ENCODE assay signal across 21 mouse cellular contexts in the genomic region with DNA sequence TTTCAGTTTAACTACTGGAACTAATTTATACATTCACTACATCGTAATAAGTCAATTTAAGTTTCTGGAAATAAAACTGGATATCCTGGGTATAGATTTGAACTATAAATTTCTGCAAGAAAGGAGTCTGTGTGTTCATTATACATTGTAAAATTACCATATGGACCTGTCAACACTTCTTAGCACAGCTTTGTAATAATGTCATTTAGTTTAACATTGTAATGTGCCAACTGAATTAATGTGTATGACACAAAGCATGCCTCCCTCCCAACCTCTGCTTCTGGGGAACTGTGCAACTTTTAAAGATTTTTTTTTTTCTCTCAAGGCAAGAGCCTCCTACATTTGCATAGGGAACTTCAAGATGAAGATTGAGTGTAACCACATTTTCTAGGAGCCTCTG.
DNase-seq lines count a peak whose midpoint lies in the region; ATAC-seq and TF ChIP-seq lines count a peak whose summit lies in the region.
"Had no signal": no experiment of that assay in that cellular context is flagged by ENCODE, and none has a peak within 500 bp of the region (broad histone marks: within the 10 kb centered on the region; RNA-seq: fewer than 3 reads in every experiment).

No protein-coding gene starts in this region.

- H3K4me1 ChIP-seq in forebrain, embryonic 15.5 days: peaks cover 17% of the 10 kb centered on the region
- H3K4me1 ChIP-seq in forebrain, postnatal 0 days (ENCODE audit: insufficient read depth): no peaks in the 10 kb centered on the region
- H3K4me1 ChIP-seq in neural tube, embryonic 12.5 days: no peaks in the 10 kb centered on the region
- peaks cover 4% of the 10 kb centered on the region; the same call in 1 of the 2 replicates for H3K4me1 ChIP-seq in midbrain, embryonic 14.5 days (ENCODE audit: control insufficient read depth, insufficient read depth, low read length)
- H3K4me1 ChIP-seq: embryonic facial prominence, embryonic 10.5 days; hindbrain, embryonic 15.5 days had no signal

- peak; percentile 92 for ATAC-seq in forebrain, embryonic 15.5 days (replicated peaks)
- no peak for ATAC-seq in forebrain, postnatal 0 days
- peak; percentile 29; the same call in 1 of the 2 replicates for ATAC-seq in neural tube, embryonic 12.5 days (ENCODE audit: low FRiP score, low read depth)
- no peak; the same call in 1 of the 2 replicates for ATAC-seq in midbrain, embryonic 14.5 days (ENCODE audit: low FRiP score, low TSS enrichment)
- ATAC-seq: inflammation-experienced regulatory T-cells, adult 6 months; intestine, postnatal 0 days had no signal

- H3K27ac ChIP-seq in forebrain, embryonic 15.5 days (replicated peaks): no peak overlapping the region
- no peak overlapping the region for H3K27ac ChIP-seq in forebrain, postnatal 0 days (ENCODE audit: low read depth, low read length)
- no peak overlapping the region for H3K27ac ChIP-seq in neural tube, embryonic 12.5 days
- H3K27ac ChIP-seq in midbrain, embryonic 14.5 days (replicated peaks; ENCODE audit: low read depth, low read length): no peak overlapping the region
- H3K27ac ChIP-seq: embryonic facial prominence, embryonic 10.5 days; gastrocnemius, adult 2 months; heart, embryonic 13.5 days; hindbrain, embryonic 15.5 days had no signal

- H3K4me3 ChIP-seq in forebrain, embryonic 15.5 days: no peak overlapping the region
- H3K4me3 ChIP-seq in forebrain, postnatal 0 days (ENCODE audit: low read depth, low read length): no peak overlapping the region
- no peak overlapping the region for H3K4me3 ChIP-seq in neural tube, embryonic 12.5 days
- H3K4me3 ChIP-seq in midbrain, embryonic 14.5 days (replicated peaks; ENCODE audit: low read depth, low read length): no peak overlapping the region
- H3K4me3 ChIP-seq: embryonic facial prominence, embryonic 10.5 days; gastrocnemius, adult 2 months; heart, embryonic 13.5 days; hindbrain, embryonic 15.5 days had no signal

- no peak overlapping the region for H3K9ac ChIP-seq in forebrain, embryonic 15.5 days (replicated peaks)
- no peak overlapping the region for H3K9ac ChIP-seq in forebrain, postnatal 0 days
- H3K9ac ChIP-seq in neural tube, embryonic 12.5 days: no peak overlapping the region
- no peak overlapping the region for H3K9ac ChIP-seq in midbrain, embryonic 14.5 days (replicated peaks; ENCODE audit: low read length)
- H3K9ac ChIP-seq: heart, embryonic 13.5 days; hindbrain, embryonic 15.5 days had no signal

- no peak for TF ChIP-seq CTCF in forebrain, postnatal 0 days (IDR thresholded peaks at IDR 0.05; ENCODE audit: low read depth)

- WGBS in forebrain, embryonic 15.5 days: 29% methylated on average over 1 of the region's 1 CpGs
- 31% methylated on average over 1 of the region's 1 CpGs for WGBS in forebrain, postnatal 0 days
- 41% methylated on average over 1 of the region's 1 CpGs for WGBS in neural tube, embryonic 12.5 days
- 34% methylated on average over 1 of the region's 1 CpGs for WGBS in midbrain, embryonic 14.5 days

- no peaks in the 10 kb centered on the region for H3K9me3 ChIP-seq in forebrain, embryonic 15.5 days
- no peaks in the 10 kb centered on the region for H3K9me3 ChIP-seq in forebrain, postnatal 0 days (ENCODE audit: low read length)
- H3K9me3 ChIP-seq in neural tube, embryonic 12.5 days: no peaks in the 10 kb centered on the region
- H3K9me3 ChIP-seq in midbrain, embryonic 14.5 days (ENCODE audit: control insufficient read depth, low read length): no peaks in the 10 kb centered on the region
- H3K9me3 ChIP-seq: embryonic facial prominence, embryonic 10.5 days; heart, embryonic 13.5 days; hindbrain, embryonic 15.5 days had no signal

- no peak overlapping the region for H3K4me2 ChIP-seq in forebrain, embryonic 15.5 days (replicated peaks)
- H3K4me2 ChIP-seq in forebrain, postnatal 0 days (ENCODE audit: low read depth): no peak overlapping the region
- no peak overlapping the region for H3K4me2 ChIP-seq in neural tube, embryonic 12.5 days (replicated peaks)
- H3K4me2 ChIP-seq in midbrain, embryonic 14.5 days (ENCODE audit: low read length): no peak overlapping the region
- H3K4me2 ChIP-seq: heart, embryonic 13.5 days; hindbrain, embryonic 15.5 days had no signal

- DNase-seq in forebrain, postnatal 0 days: no peak
- no peak for DNase-seq in neural tube, embryonic 10.5 days (ENCODE audit: extremely low spot score, low spot score)
- DNase-seq in hindlimb bud, embryonic 11.5 days (ENCODE audit: extremely low spot score, low read depth, low spot score): peak; percentile 58
- no peak for DNase-seq in midbrain, embryonic 14.5 days
- DNase-seq in gastrocnemius, postnatal 4 days (ENCODE audit: low spot score in 2 of 2): no peak
- DNase-seq: adrenal gland, adult 2 months; adrenal gland, postnatal 25 days; cerebellum, adult 11 months; cerebellum, adult 9-10 months; cerebellum, postnatal 25 days; gastrocnemius, adult 2 months; gastrocnemius, postnatal 25 days; heart, adult 11 months; heart, postnatal 36 days had no signal

- peaks cover 3% of the 10 kb centered on the region; the same call in 1 of the 2 replicates for H3K27me3 ChIP-seq in forebrain, embryonic 15.5 days
- no peaks in the 10 kb centered on the region for H3K27me3 ChIP-seq in forebrain, postnatal 0 days (ENCODE audit: insufficient read depth, low read length)
- no peaks in the 10 kb centered on the region for H3K27me3 ChIP-seq in neural tube, embryonic 12.5 days (replicated peaks)
- H3K27me3 ChIP-seq in midbrain, embryonic 14.5 days (ENCODE audit: control insufficient read depth, insufficient read depth, low read length): no peaks in the 10 kb centered on the region
- H3K27me3 ChIP-seq: heart, embryonic 13.5 days; hindbrain, embryonic 15.5 days had no signal

- no peaks in the 10 kb centered on the region for H3K36me3 ChIP-seq in forebrain, embryonic 15.5 days
- H3K36me3 ChIP-seq in forebrain, postnatal 0 days (ENCODE audit: insufficient read depth): no peaks in the 10 kb centered on the region
- H3K36me3 ChIP-seq in neural tube, embryonic 12.5 days: no peaks in the 10 kb centered on the region
- H3K36me3 ChIP-seq in midbrain, embryonic 14.5 days (ENCODE audit: control insufficient read depth, insufficient read depth, low read length): no peaks in the 10 kb centered on the region
- H3K36me3 ChIP-seq: embryonic facial prominence, embryonic 10.5 days; heart, embryonic 13.5 days; hindbrain, embryonic 15.5 days had no signal

Comparison
In these comparisons a context has a peak if more than half of its experiments do, and no peak if none do; other contexts are left out.
1. ATAC-seq: peak in forebrain, embryonic 15.5 days (single experiment) and neural tube, embryonic 12.5 days (single experiment); none in forebrain, postnatal 0 days (single experiment) and midbrain, embryonic 14.5 days (single experiment).